Mouse (Mus musculus): ENCODE measurements at regions not wholly inside any gene's neighbourhood (a gene's known extent, or its start where the extent isn't known, plus 50 kb on each side); places are given as distances from the start of the nearest gene placed in this dataset.

GRCm38 (mm10) chr1:143878266-143878665, 101.2 kb downstream of the Uchl5 start:
- DNase-seq: no peak

- DNase-seq: no peak
Measured at GRCm38 (mm10) chr1:143860319-143860718, 83.2 kb downstream of the Uchl5 start.

- no peak for DNase-seq
Measured at GRCm38 (mm10) chr1:143858532-143858931, 81.5 kb downstream of the Uchl5 start.

Data from liver (tissue).